Mouse (Mus musculus) E14TG2a.4 (cell line): ENCODE measurements around the gene Anapc2.

Experiments used
- CTCF ChIP-seq: conservative IDR thresholded peaks from 2 replicates; pipeline ENCODE4 v1.5.1; 2014; ENCODE audit warnings: low read length
- NANOG ChIP-seq: IDR thresholded peaks from 2 replicates; pipeline ENCODE4 v1.6.1; 2014; ENCODE audit warnings: borderline replicate concordance, low read length, mixed read lengths
- POU5F1 ChIP-seq: IDR thresholded peaks from 2 replicates; pipeline ENCODE4 v1.6.1; 2014; ENCODE audit warnings: low read length, borderline replicate concordance

DNA sequence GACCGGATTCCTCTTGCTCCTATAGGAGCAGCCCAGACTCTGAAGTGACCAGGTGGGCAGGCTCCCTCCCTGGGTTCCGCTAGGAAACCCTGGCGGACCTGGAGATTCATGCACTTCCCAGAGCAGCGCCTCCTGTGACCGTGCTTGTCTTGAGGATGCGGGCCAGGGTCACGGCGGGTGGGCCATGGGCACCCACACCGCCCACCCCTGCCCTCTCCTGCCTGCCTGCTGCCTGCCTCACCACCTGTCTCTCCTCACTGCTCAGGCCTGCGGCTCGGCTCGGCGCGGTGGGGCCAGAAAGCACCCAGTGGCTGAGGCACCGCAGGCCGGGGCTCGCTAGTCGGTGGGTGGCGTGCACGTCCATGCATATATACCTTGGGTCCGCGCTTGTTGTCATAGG lies 38.7 kb downstream of the Anapc2 start:
- TF ChIP-seq CTCF (no peak), NANOG (no peak), POU5F1 (no peak)
